Mouse (Mus musculus): ENCODE results near the gene Tmem115.

Tmem115 gene

GRCm38 (mm10) chr9:107521711-107522399, 11.9 kb upstream of the Tmem115 start:
- DNase-seq (ENCODE audit: low spot score), result no peak

GRCm38 (mm10) chr9:107522400-107522711, 11.4 kb upstream of the Tmem115 start:
- no peak for DNase-seq (ENCODE audit: low spot score)

GRCm38 (mm10) chr9:107526198-107527026, 7.3 kb upstream of the Tmem115 start:
- DNase-seq (ENCODE audit: low spot score), result peak; percentile 89

GRCm38 (mm10) chr9:107534408-107535202, 860 bp downstream of the Tmem115 start:
- no peak for DNase-seq (ENCODE audit: low spot score)

GRCm38 (mm10) chr9:107538231-107538630, 4.5 kb downstream of the Tmem115 start:
- DNase-seq (ENCODE audit: low spot score), result no peak

GRCm38 (mm10) chr9:107538711-107539110, 5.0 kb downstream of the Tmem115 start:
- no peak for DNase-seq (ENCODE audit: low spot score)

- DNase-seq (ENCODE audit: low spot score), result no peak
These were observed 6.2 kb downstream of the Tmem115 start for GRCm38 (mm10) chr9:107539940-107540339.

- no peak for DNase-seq (ENCODE audit: low spot score)
These were observed 6.7 kb downstream of the Tmem115 start for GRCm38 (mm10) chr9:107540420-107540819.

- DNase-seq (ENCODE audit: low spot score), result no peak
These were observed 7.3 kb downstream of the Tmem115 start for GRCm38 (mm10) chr9:107541005-107541404.

- peak; percentile 86 for DNase-seq (ENCODE audit: low spot score)
These were observed 8.0 kb downstream of the Tmem115 start, which contains the start of the genes Cyb561d2 and Nprl2 for GRCm38 (mm10) chr9:107541474-107542351. Gene Cyb561d2, minus strand, starts transcription at chr9:107542193. Gene Nprl2, plus strand, starts transcription at chr9:107542226.

GRCm38 (mm10) chr9:107542352-107542686, 8.6 kb downstream of the Tmem115 start:
- DNase-seq (ENCODE audit: low spot score), result no peak

GRCm38 (mm10) chr9:107542721-107543120, 9.0 kb downstream of the Tmem115 start:
- no peak for DNase-seq (ENCODE audit: low spot score)

- DNase-seq (ENCODE audit: low spot score), result no peak
These were observed 9.6 kb downstream of the Tmem115 start for GRCm38 (mm10) chr9:107543299-107543698.

GRCm38 (mm10) chr9:107544196-107544700, 10.5 kb downstream of the Tmem115 start:
- DNase-seq (ENCODE audit: low spot score), result no peak

- no peak for DNase-seq (ENCODE audit: low spot score)
These were observed 11.0 kb downstream of the Tmem115 start for GRCm38 (mm10) chr9:107544729-107545128.

GRCm38 (mm10) chr9:107545199-107545598, 11.5 kb downstream of the Tmem115 start:
- no peak for DNase-seq (ENCODE audit: low spot score)

- DNase-seq (ENCODE audit: low spot score), result peak; percentile 76
These were observed 11.9 kb downstream of the Tmem115 start for GRCm38 (mm10) chr9:107545602-107546001.

GRCm38 (mm10) chr9:107547026-107547425, 13.3 kb downstream of the Tmem115 start, which contains the start of gene Zmynd10:
Gene Zmynd10, plus strand, starts transcription at chr9:107547298.
- peak; percentile 85 for DNase-seq (ENCODE audit: low spot score)

- no peak for DNase-seq (ENCODE audit: low spot score)
These were observed 14.2 kb downstream of the Tmem115 start for GRCm38 (mm10) chr9:107547957-107548356.

GRCm38 (mm10) chr9:107548820-107549219, 15.1 kb downstream of the Tmem115 start:
- DNase-seq (ENCODE audit: low spot score), result no peak
